Mouse (Mus musculus) ZHBTc4 (cell line): ENCODE results near the gene Coa4.

ENCODE experiments used
- DNase-seq: peaks from one replicate; pipeline ENCODE4 v3.0.0-alpha.2; 2011; ENCODE audit warnings: low read depth, low spot score

Gene Coa4

DNA sequence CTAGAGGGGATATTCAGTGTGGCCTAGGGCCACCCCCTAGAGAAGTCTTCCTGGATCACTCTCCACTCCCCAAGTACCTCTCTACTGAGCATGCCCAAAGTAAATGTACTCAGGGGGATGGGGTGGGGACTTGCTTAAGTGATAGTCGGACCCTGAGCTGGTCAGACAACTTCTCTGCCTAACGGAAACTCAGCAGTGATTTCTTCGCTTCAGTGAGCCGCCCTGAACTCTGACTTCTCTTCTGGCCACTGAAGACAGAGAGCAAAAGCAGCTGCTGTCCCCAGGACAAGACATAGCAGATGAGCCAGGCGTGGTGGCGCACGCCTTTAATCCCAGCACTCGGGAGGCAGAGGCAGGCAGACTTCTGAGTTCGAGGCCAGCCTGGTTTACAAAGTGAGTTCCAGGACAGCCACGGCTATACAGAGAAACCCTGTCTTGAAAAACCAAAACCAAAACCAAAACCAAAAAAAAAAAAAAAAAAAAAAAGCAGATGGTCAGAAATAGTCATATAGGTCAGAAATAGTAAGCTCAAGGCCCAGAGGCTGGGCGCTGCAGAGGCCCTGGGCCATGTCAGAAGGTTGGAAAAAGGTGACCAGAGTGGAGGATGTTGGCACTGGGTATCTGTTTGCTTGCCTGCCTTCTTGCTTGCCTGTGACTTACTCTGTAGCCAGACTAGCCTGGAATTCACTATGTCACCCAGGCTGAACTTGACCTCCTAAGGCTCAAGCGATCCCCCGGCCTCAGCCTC lies 32.0 kb upstream of the Coa4 start:
- DNase-seq: no peak

DNA sequence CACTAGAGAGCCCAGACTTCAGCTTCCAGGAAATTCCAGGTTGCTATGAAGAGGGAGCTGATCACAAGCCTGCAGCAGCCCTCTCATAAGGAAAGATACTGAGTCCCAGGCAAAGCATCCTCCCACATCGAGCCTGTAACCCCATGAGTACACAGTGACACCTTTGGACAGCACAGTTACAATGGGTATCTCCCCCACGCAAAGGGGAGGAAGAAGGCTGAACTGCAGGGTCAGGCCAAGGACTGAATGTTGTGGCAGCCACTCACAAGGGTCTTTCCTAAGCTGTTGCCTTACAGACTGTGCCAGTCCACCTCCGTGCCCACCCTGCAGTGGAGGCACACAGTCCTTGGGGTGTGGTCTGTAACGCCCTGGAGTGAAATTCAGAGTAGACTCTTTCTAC lies 30.4 kb upstream of the Coa4 start:
- DNase-seq: no peak

DNA sequence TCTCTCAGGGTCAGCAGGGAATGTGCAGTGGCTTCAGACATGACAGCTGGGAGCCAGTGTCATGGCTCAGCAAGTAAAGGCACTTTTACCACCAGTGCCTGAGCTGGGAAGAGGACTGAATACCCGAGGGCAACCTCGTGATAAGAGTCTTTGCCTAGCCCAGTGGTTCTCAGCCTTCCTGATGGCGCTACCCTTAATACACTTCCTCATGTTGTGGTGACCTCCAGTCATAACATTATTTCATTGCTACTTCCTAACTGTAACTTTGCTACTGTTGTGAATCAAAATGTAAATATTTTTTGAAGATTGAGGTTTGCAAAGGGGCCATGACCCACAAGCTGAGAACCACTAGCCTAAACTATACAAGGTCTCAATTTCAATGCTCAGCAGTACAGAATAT lies 28.2 kb upstream of the Coa4 start:
- no peak for DNase-seq

DNA sequence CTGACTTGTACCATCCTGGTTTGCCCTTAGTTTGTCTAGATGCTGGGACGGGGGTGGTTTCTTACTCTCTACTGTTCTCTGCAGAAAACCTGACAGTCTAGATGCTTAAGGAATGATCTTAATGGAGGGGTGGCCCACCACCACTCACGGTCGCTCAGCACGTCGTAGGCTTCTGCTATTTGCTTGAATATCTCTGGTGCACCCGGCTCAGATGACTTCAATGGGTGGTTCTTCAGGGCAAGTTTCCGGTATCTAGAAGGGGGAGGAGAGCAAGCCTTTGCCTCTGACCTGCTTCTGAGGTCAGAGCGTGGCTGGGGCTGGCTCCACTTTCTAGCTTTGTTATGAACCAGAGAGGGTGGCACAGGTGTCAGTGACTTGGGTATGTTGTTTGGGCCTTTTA lies 25.3 kb upstream of the Coa4 start:
- DNase-seq: peak; percentile 42

DNA sequence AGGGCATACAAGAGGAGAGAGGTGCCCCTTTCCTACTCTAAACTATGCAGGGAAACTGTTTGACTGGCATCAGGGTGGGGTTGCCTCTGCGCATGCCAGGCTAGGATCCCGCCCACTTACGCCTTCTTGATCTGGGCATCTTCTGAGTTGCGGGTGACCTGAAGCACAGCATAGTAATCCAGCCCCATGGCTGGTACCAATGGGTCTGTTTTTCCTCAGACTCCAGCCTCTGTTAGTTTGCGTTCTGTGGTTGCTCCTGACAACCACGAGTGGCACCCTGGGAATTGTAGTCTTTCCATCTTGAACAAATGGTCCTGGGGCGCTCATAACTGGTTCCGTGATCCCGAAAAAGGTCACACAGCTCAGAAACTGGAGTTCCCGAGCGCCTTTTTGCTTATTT lies 22.3 kb upstream of the Coa4 start, which contains the start of gene Dnajb13:
TSS of gene Dnajb13 (minus strand) at position 388 of the 400 bp plus-strand sequence.
- peak; percentile 68 for DNase-seq

DNA sequence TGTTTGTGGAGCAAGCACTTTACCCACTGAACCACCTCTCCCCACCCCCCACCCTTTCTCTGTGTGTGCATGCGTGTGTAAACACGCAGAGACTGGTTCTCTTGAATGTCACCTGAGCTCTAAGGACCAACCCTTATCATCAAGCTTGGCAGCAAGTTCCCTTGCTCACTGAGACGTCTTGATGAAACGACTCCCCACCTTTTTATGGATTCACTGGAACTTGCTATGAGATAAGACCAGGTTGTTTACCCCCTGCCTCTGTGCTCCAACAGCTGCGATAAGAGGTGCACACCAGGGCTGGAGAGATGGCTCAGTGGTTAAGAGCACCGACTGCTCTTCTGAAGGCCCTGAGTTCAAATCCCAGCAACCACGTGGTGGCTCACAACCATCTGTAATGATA lies 16.7 kb upstream of the Coa4 start:
- no peak for DNase-seq

DNA sequence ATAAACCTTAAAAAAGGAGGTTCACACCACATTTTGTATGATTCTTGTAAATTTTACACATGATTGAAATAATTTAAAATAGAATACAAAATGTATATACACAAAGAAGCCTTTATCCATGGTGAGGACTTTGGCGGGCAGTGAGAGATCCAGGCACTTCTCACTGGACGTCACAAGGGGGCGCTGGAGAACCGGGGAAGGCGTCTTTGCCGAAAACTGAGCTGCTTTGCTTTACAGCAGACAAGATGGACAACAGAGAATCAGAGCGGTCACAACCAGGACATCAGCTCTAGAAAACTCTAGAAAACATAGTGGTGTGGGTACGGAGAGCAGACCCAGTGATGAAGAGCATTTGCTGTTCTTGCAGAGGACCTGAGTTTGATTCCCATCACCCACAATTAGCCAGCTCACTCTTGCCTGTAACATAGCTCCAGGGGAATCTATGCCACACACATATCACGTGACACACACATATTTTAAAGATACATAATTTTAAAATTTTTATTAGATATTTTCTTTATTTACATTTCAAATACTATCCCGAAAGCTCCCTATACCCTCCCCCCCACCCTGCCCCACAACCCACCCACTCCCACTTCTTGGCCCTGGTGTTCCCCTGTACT lies 16.1 kb upstream of the Coa4 start:
- peak; percentile 88 for DNase-seq

DNA sequence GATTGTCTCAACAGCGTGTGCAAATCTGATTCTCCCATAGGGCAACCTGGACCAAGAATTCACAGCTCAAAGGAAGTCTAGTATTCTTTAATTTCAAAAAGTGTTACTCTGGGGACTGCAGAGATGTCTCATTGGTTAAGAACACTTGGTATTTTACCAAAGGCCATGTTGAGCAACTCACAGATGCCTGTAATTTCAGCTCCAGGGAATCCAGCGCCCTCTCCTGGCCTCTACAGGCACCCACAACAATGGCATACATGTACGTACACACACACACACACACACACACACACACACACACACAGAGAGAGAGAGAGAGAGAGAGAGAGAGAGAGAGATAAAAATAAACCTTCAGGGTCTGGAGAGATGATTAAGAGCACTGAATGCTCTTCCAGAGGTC lies 14.6 kb upstream of the Coa4 start:
- DNase-seq: peak; percentile 74

DNA sequence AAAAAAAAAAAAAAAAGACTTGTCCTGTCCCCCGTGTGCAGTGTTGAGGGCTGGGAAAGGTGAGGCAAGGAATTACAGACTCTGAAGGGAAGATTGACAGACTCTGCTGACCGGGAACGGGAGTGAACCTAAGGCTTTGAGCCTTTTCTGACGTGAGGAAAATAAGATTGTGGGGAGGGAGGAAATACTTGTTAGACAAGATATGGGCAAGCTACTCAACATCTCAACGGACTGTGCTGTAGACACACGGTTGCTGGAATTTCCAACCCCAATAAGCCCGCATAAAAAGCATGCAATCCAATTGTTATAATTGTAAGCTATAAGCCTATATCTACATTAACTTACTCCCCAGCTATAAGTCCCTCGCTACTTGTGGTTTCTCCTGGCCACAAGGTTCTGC lies 12.2 kb upstream of the Coa4 start:
- DNase-seq: no peak

DNA sequence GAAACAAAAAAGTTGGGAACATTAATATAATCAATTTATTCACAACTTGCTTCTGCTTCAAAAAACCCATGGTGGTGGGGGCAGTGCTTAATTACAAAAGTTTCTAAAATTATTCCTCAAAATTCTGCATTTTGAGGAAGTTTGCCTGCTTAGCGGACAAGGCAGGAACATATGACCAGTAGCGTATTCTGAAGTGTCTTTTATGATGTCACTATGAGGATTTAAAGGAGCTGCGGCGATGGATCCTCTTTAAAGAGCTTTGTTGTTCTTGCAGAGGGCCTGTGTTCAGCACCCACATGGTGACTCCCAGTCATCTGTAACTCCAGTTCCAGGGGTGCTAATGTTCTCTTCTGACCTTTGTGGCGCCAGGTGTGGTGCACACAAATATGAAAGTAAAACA lies 6.1 kb upstream of the Coa4 start:
- no peak for DNase-seq

DNA sequence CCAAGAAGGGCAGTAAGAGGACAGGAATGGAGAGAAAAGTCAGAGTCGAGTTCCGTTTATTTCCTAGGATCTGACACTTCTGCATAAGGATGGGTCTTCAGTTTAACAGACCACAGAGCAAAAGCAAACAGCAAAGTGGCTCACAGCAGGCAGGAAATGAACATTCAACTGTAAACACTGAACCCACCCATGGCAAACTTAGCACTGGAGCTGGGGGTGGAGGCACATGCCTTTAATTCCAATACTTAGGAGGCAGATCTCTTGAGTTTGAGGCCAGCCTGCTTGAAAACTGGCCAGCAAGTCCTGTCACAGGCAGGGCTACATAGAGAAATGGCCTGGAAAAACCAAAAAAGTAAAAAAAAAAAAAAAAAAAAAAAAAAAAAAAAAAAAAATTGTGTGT lies 3.4 kb upstream of the Coa4 start:
- DNase-seq: peak; percentile 32

DNA sequence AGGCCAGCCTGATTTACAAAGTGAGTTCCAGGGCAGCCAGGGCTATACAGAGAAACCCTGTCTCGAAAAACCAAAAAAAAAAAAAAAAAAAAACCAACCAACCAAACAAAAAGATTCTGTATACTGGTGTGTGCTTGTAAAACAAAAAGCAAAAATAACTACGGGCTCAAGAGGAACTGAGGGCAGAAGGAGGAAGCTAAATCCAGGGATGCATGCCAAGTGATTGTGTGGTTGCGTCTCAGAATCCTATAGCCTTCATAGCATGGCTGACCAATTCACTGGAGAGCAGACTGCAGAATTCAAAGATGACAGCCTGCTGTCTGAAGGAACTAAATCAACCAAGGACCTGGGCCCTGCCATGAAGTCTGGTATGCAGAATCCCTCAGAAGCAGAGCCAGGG lies 2.7 kb upstream of the Coa4 start:
- DNase-seq: no peak

DNA sequence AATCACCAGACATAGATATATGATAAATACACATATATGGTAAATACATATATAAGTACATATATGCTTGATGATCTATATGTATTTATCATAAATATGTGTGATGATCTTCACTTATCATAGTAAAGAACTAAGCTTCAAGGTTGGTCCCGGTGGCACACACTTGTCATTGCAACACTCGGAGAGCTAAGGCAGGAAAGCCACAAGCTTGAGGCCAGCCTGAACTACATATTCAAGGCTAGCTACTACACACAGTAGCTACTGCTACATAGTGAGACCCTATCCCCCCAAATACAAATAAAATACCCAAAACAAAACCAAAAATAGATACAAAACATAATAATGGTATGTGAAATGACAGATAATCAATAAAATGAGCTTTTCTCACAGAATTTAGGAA lies 1.0 kb upstream of the Coa4 start:
- no peak for DNase-seq

DNA sequence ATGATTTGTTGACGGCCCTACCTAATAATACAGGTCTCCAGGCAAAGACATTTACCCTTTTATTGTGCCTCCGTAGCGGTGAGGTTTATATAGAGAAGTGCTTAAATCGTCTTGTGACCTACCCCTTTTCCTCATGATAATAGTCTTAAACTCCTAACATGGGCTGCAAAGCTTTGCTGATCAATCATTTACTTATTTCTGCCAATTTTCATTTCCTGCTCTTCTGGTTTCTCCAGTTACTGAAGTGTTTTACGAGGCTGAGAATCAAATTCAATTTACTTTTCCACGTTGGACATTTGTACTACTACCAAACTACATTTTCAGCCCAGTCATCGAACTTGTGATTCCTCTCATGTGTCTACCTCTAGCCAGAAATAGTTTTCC lies 640 bp downstream of the Coa4 start:
- DNase-seq: no peak

DNA sequence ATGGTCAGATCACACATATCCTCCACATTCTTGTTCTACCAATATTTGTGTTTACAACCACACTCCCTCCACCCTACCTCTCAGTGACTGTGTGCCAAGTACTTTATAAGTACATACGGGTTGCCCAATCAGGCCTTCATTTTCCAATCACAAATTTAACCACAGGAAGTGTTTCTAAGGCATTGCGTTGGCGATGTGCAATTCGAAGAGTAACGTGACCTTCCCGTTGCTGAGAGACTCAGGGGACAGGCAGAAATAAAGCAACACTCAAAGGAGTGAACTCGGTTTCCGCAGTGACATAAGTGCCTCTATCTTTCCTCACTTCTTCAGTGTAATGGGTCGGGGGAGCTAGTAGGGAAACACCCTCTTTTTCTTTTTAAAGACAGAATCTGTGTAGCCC lies 2.6 kb downstream of the Coa4 start:
- no peak for DNase-seq

DNA sequence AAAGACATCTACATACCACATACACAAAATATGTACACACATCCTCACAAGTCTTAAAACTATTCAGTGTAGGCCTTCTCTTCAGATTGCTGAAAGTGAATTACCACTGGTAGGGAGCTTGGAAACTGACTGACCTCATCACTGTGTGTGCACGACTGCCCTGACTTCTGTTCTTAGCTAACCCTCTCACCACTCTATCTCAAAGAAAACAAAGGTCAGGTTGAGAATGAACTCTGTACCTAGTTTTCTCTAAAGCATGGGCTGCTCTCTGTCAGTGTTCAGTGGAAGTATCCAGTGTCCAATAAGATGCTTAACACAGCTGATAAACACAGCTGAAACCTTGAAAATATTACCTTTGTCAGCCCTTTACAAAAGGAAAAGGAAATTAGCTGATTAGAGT lies 7.6 kb downstream of the Coa4 start:
- no peak for DNase-seq

DNA sequence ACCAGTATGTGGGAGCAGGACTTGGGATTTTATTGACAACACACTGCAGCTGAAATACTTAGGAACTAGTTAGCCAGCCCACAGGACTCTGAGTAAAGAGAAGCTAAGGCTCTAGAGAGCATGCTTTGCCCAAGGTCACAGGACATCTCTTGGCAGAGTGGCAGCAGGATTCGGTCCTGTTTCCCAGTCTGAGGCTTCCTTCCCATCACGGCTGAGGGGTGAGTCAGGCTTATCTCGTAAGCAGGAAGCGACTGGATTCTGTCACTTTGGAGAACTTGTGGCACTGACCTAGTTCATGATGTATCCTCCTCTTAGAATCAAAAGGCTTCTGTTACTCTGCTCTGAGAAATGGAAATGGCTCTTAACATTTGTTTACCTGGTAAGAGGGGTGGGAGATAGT lies 10.8 kb downstream of the Coa4 start:
- no peak for DNase-seq

DNA sequence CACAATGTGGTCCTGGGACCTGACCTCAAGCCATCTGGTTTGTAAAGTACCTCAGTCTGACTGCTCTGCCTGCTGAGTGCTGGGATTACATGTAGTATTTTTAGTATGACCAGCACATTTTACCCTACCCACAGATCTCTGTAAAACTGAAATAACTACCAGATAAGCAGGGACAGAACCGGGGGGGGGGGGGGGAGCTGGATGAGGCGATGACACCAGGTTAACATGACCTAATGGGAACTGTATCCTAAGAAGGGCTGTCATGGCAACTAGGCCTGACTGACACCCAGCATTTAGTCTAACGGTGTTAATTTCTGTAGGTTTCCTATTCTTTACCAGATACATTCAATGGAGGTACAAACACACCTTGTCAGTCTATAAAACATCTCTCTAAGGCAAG lies 12.9 kb downstream of the Coa4 start:
- no peak for DNase-seq

DNA sequence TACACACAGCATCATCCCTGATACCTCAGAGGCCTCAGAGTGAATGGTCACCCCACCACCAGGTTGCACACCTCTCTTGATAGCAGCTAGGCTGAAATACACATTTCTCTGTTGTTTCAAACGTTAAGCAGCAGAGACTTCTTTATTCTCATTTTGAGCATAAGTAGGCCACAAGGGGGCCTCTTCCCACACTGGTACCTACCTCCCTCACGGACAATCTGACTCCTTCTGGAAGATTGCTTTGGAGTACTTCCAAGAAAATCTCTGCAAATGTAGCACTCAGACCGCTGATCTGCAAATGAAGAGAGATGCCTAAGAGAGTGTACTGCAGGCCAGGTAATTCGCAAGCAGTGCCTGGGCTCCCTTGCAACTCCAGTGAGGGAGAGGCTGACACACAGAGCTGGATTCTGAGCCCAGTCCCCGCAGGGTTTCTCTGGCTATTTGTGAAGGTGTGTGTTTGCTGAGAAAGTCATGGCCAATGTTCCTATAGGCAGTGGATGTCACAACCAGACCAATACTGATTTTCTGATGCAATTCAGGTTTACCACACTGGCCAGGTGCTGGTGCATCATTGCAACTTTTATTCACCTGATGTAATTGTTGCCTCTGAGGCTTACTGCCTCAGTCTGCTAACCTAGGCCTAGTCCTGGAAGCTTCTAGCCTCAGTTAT lies 13.6 kb downstream of the Coa4 start:
- peak; percentile 56 for DNase-seq

DNA sequence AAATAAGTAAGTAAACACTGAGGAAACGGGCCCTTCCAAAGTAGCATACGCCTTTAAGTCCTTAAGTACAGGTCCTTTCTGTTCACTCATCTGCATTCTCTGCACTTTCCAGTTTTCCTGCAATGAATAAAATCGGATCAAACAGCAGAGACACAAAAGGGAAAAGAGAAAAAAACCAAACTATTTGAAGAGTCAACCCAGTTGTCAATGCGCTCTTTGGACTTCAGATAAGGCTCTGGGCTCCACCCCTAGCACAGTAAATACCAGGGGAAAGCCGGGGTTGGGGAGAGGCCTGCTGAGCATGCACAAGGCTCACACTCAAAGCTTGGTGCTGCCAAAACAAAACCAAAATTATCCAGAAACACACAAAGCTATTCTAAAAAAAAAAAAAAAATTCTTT lies 18.1 kb downstream of the Coa4 start:
- DNase-seq: peak; percentile 56

DNA sequence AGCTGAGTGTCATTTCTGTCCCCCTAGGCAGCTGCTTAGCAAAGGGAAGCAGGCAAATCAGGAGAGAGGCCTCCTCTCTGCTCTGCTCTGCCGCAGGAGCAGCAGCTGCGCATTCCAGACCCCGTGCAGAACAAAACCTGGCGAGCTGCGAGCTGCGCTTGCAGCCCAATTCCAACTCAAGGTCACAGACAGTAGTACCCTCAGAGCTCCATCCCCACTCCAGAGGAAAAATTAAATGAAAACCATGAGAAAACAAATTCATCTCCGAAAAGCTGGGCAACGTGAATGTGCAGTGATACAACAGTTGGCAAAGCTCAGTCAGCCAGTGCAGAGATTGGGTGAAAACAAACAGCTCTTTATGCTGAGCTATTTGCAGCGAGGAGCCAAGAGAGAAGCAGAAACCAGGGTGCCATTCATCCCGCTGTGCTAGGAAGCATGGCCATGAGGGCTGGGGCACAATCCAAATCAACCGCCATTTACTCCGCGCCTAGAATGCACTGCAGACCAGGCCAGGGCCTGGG lies 18.6 kb downstream of the Coa4 start:
- DNase-seq: peak; percentile 65

DNA sequence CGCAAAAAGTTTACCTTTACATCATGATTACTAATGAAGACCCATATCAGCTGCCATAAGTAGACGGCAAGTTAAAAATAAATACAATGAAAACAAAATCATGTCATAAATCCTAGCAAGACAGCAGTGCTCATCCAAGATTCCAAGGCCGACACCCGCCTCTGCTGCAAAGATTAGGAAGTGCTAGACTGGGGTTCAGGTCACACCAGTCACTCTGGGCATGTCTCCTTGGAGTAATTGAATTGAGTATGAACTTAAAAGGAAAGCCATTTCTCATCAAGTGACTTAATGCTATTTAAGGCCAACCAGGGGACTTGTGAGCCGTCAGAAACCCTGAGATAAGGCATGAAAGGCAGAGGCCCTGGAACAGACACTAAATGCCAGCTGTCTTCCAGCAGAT lies 20.4 kb downstream of the Coa4 start:
- no peak for DNase-seq

DNA sequence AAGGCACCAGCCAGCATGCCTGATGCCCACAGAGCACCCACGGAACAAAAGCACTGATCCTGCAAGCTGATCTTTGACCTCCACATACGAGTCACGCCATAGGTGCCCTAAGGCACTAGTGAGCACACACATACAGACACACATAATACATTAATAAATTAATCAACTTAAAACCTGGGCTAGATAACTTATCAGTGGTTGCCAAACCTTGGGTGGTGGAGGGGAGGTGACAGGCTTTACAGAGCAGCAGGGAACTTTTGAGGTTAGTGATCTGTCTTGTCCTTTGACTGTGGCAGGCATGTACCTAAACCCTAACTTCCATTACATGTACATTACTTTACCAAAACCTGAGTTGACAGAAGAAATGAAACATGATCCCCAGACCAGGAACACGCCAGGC lies 22.5 kb downstream of the Coa4 start:
- DNase-seq: no peak
